Mouse (Mus musculus): ENCODE data around the gene Slc24a5. TPM values are rescaled to one million over a fixed set of nuclear protein-coding genes. Genes with fewer than 3 reads are reported as not detected.

Gene Slc24a5
- total and polyA plus RNA-seq, 3 experiments, result 0.69 to 2.9 TPM; not detected in 1

DNA sequence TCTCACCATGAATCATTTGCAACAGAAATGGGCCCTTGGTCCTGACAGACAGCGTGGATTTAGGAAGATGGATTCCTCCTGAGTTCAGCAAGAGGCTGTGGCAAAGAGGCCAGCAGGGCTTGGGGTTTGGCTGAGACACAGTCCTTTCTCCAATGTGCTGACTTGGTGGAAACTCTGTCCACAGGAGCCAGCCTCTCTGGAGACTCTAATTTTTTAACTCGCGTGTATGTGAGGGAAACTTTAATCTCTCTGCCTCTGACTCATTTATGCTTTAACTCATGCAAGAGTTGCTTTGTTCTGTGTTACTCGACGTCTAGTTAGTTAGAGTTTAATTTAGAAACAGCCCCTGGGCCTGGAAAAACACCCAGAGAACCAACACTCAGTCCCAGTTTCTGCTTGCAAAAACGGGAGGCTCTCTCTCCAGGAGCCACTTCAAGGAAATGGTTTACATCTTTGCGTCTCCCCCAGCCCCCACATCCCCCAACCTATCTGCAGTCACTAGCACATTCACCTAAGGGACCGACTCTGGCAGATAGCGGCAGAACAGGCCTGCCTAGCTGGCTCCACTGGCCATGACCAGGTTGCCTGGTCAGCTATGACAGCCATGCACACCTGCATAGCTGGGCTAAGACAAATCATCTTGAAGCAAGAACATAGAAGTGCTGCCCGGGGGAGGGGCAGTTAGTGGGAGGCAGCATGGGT, 34.7 kb upstream of the Slc24a5 start:
- Histone ChIP-seq H3K4me1 (ENCODE audit: control insufficient read depth in 1 of 2, insufficient read depth in 2 of 2, low read length in 2 of 2) (no peaks in the 10 kb centered on the region), H3K9me3 (replicated peaks; ENCODE audit: insufficient read depth, low read length) (no peaks in the 10 kb centered on the region), H3K9ac (ENCODE audit: control insufficient read depth, low read depth, low read length, poor library complexity, severe bottlenecking) (no peak overlapping the region), H3K79me2 (ENCODE audit: control insufficient read depth, insufficient read depth, low read length, poor library complexity) (no peaks in the 10 kb centered on the region), H3K4me3 (ENCODE audit: control insufficient read depth in 1 of 2, insufficient read depth in 1 of 2, low read depth in 2 of 2, low read length in 2 of 2) (no peak overlapping the region), H3K27me3 (ENCODE audit: control insufficient read depth in 1 of 2, insufficient read depth in 2 of 2, low read length in 2 of 2) (no peaks in the 10 kb centered on the region; a peak in 1 of 4 replicates), H3K27ac (ENCODE audit: control insufficient read depth, low read depth, low read length) (no peak overlapping the region), H3K36me3 (ENCODE audit: control insufficient read depth in 1 of 2, insufficient read depth in 2 of 2, low read length in 2 of 2) (no peaks in the 10 kb centered on the region)
- no peak for TF ChIP-seq POLR2A (IDR thresholded peaks at IDR 0.05; ENCODE audit: control insufficient read depth in 1 of 2, insufficient read depth in 1 of 2, low read depth in 1 of 2, low read length in 2 of 2, poor library complexity in 1 of 2)
- no peak for DNase-seq (ENCODE audit: low read depth, low spot score)

DNA sequence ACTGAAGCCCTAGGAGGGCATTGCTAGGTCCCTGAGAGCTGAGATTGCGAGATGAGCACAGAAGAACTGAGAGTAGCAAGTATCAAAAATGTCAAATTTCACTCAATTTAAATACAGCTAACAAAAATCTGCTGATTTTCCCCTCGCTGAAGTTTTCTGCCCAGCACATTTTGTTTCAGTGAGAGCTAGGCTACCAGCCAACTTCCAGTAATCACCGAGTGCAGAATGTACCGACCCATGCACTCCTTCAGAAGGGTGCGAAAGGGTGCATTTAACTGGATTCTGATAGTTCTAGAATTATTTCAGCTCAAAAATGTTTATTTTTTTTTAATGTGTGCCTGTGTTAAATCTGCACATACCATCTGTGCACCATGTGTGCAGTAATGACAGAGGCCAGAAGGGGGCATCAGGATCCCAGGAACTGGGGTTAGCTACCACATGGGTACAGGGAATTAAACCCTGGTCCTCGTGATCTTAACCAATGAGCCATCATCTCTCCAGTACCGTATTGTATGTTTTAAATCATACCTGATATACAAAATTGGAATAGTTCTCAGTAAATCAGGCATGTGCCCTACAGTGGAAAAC, 12.5 kb upstream of the Slc24a5 start:
- Histone ChIP-seq H3K9me3 (replicated peaks; ENCODE audit: insufficient read depth, low read length) (no peaks in the 10 kb centered on the region), H3K9ac (ENCODE audit: control insufficient read depth, low read depth, low read length, poor library complexity, severe bottlenecking) (no peak overlapping the region), H3K36me3 (ENCODE audit: control insufficient read depth in 1 of 2, insufficient read depth in 2 of 2, low read length in 2 of 2) (no peaks in the 10 kb centered on the region), H3K27ac (ENCODE audit: control insufficient read depth, low read depth, low read length) (no peak overlapping the region), H3K27me3 (ENCODE audit: control insufficient read depth in 1 of 2, insufficient read depth in 2 of 2, low read length in 2 of 2) (no peaks in the 10 kb centered on the region), H3K4me1 (ENCODE audit: control insufficient read depth in 1 of 2, insufficient read depth in 2 of 2, low read length in 2 of 2) (no peaks in the 10 kb centered on the region), H3K4me3 (ENCODE audit: control insufficient read depth in 1 of 2, insufficient read depth in 1 of 2, low read depth in 2 of 2, low read length in 2 of 2) (no peak overlapping the region), H3K79me2 (ENCODE audit: control insufficient read depth, insufficient read depth, low read length, poor library complexity) (no peaks in the 10 kb centered on the region)
- DNase-seq (ENCODE audit: low read depth, low spot score), result peak; percentile 20
- TF ChIP-seq CTCF (IDR thresholded peaks at IDR 0.05 in 2 of 3, conservative IDR thresholded peaks at IDR 0.05 in 1 of 3; ENCODE audit: control insufficient read depth in 1 of 3, insufficient read depth in 1 of 3, low read depth in 2 of 3, low read length in 3 of 3, poor library complexity in 1 of 3, severe bottlenecking in 1 of 3), result peak; percentile 41 to 56 (median 46); a peak in 5 of 6 replicates
- TF ChIP-seq ELF1 (IDR thresholded peaks at IDR 0.05; ENCODE audit: low read depth, low read length), result no peak
- no peak for TF ChIP-seq CHD2 (IDR thresholded peaks at IDR 0.05; ENCODE audit: low read length)
- peak; percentile 65 for TF ChIP-seq SMC3 (IDR thresholded peaks at IDR 0.05; ENCODE audit: low read depth, low read length)
- no peak for TF ChIP-seq E2F4 (IDR thresholded peaks at IDR 0.05; ENCODE audit: borderline replicate concordance, low read depth, low read length)
- TF ChIP-seq HCFC1 (IDR thresholded peaks at IDR 0.05; ENCODE audit: low read depth, low read length), result no peak
- TF ChIP-seq BHLHE40 (IDR thresholded peaks at IDR 0.05; ENCODE audit: borderline replicate concordance, low read depth, low read length), result no peak
- TF ChIP-seq RAD21 (IDR thresholded peaks at IDR 0.05; ENCODE audit: low read depth, low read length), result peak; percentile 57
- TF ChIP-seq POLR2AphosphoS5 (IDR thresholded peaks at IDR 0.05; ENCODE audit: borderline replicate concordance, low read depth, low read length), result no peak
- no peak for TF ChIP-seq ZKSCAN1 (IDR thresholded peaks at IDR 0.05; ENCODE audit: low read depth, low read length)
- no peak for TF ChIP-seq USF1 (IDR thresholded peaks at IDR 0.05; ENCODE audit: low read depth, low read length)
- no peak for TF ChIP-seq NELFE (IDR thresholded peaks at IDR 0.05; ENCODE audit: low read depth, low read length)
- no peak for TF ChIP-seq TBP (IDR thresholded peaks at IDR 0.05; ENCODE audit: low read depth, low read length)
- no peak for TF ChIP-seq MAZ (IDR thresholded peaks at IDR 0.05; ENCODE audit: low read depth, low read length)
- no peak for TF ChIP-seq ZMIZ1 (IDR thresholded peaks at IDR 0.05; ENCODE audit: low read depth, low read length)
- no peak for TF ChIP-seq GATA1 (IDR thresholded peaks at IDR 0.05; ENCODE audit: low read depth, low read length)
- TF ChIP-seq MAX (IDR thresholded peaks at IDR 0.05; ENCODE audit: low read length), result no peak
- no peak for TF ChIP-seq SIN3A (IDR thresholded peaks at IDR 0.05; ENCODE audit: low read length)
- no peak for TF ChIP-seq MAFK (IDR thresholded peaks at IDR 0.05; ENCODE audit: borderline replicate concordance, low read depth, low read length)
- peak; percentile 41; the same call in 1 of the 2 replicates for TF ChIP-seq ZC3H11A (IDR thresholded peaks at IDR 0.05; ENCODE audit: low read depth, low read length)
- no peak for TF ChIP-seq POLR2A (IDR thresholded peaks at IDR 0.05; ENCODE audit: control insufficient read depth in 1 of 2, insufficient read depth in 1 of 2, low read depth in 1 of 2, low read length in 2 of 2, poor library complexity in 1 of 2)
- TF ChIP-seq USF2 (IDR thresholded peaks at IDR 0.05; ENCODE audit: borderline replicate concordance in 1 of 2, insufficient read depth in 1 of 2, low read depth in 1 of 2, low read length in 2 of 2), result no peak

All from MEL (cell line).